Mouse (Mus musculus): ENCODE data around the gene Zfp160. TPM values are rescaled to one million over a fixed set of nuclear protein-coding genes. Genes with fewer than 3 reads are reported as not detected.

The Zfp160 gene
- polyA plus RNA-seq (2015; fragmentation: Illumina TruSeq; extraction: RNeasy Lipid Tissue Mini Kit (QIAGEN cat#74804); ENCODE audit: insufficient read depth, low read depth, low replicate concordance): 2.1 TPM

GRCm38 (mm10) chr17:21008382-21009331 is at the start of gene Zfp160:
TSS of gene Zfp160 (plus strand) at chr17:21008903.

GRCm38 (mm10) chr17:20996364-20996763 is 12.3 kb upstream of the Zfp160 start, which contains the start of gene Vmn1r233:
TSS of gene Vmn1r233 (minus strand) at chr17:20996464.

Other genes starting within 250 kb of the Zfp160 start
- not detected for gene Vmn1r228, start 222.7 kb upstream of the Zfp160 start, polyA plus RNA-seq (2015; fragmentation: Illumina TruSeq; extraction: RNeasy Lipid Tissue Mini Kit (QIAGEN cat#74804); ENCODE audit: insufficient read depth, low read depth, low replicate concordance)
- gene Vmn1r229, start 197.3 kb upstream of the Zfp160 start, polyA plus RNA-seq (2015; fragmentation: Illumina TruSeq; extraction: RNeasy Lipid Tissue Mini Kit (QIAGEN cat#74804); ENCODE audit: insufficient read depth, low read depth, low replicate concordance): not detected
- gene Vmn1r230, start 168.5 kb upstream of the Zfp160 start, polyA plus RNA-seq (2015; fragmentation: Illumina TruSeq; extraction: RNeasy Lipid Tissue Mini Kit (QIAGEN cat#74804); ENCODE audit: insufficient read depth, low read depth, low replicate concordance): not detected
- not detected for gene Vmn1r231, start 103.8 kb upstream of the Zfp160 start, polyA plus RNA-seq (2015; fragmentation: Illumina TruSeq; extraction: RNeasy Lipid Tissue Mini Kit (QIAGEN cat#74804); ENCODE audit: insufficient read depth, low read depth, low replicate concordance)
- gene Vmn1r232, start 89.2 kb upstream of the Zfp160 start, polyA plus RNA-seq (2015; fragmentation: Illumina TruSeq; extraction: RNeasy Lipid Tissue Mini Kit (QIAGEN cat#74804); ENCODE audit: insufficient read depth, low read depth, low replicate concordance): not detected
- 57.1 TPM for gene Ppp2r1a, start 63.6 kb upstream of the Zfp160 start, polyA plus RNA-seq (2015; fragmentation: Illumina TruSeq; extraction: RNeasy Lipid Tissue Mini Kit (QIAGEN cat#74804); ENCODE audit: insufficient read depth, low read depth, low replicate concordance)
- not detected for gene Vmn1r233, start 12.4 kb upstream of the Zfp160 start, polyA plus RNA-seq (2015; fragmentation: Illumina TruSeq; extraction: RNeasy Lipid Tissue Mini Kit (QIAGEN cat#74804); ENCODE audit: insufficient read depth, low read depth, low replicate concordance)
- not detected for gene Vmn1r234, start 217.2 kb downstream of the Zfp160 start, polyA plus RNA-seq (2015; fragmentation: Illumina TruSeq; extraction: RNeasy Lipid Tissue Mini Kit (QIAGEN cat#74804); ENCODE audit: insufficient read depth, low read depth, low replicate concordance)
- not detected for gene Vmn1r235, start 247.5 kb downstream of the Zfp160 start, polyA plus RNA-seq (2015; fragmentation: Illumina TruSeq; extraction: RNeasy Lipid Tissue Mini Kit (QIAGEN cat#74804); ENCODE audit: insufficient read depth, low read depth, low replicate concordance)

All from pancreas, adult 10 weeks (tissue).